Mouse (Mus musculus) adrenal gland, postnatal 4 days (tissue): ENCODE measurements around the gene Aldh1a1. TPM values are rescaled to one million over a fixed set of nuclear protein-coding genes. Genes with fewer than 3 reads are reported as not detected.
"Not testable (repeated sequence)": the region's sequence is repeated elsewhere in the genome, so short reads cannot be mapped to it uniquely, and the experiment has no call there.

Experiments
- DNase-seq, 2 experiments: peaks; one replicate each; pipeline ENCODE4 v3.0.0; 2021 to 2022; ENCODE audit warnings: low spot score in 2 of 2, mixed read lengths in 2 of 2
- long read RNA-seq, 2 experiments: library from polyadenylated mRNA; stranded (forward); transcript quantifications; one replicate each; pipeline ENCODE4 v2.0.0; 2021
- total RNA-seq, 2 experiments: library from RNA; stranded (reverse); gene quantifications; 2 replicates each; pipeline ENCODE4 v1.2.3; 2021

The Aldh1a1 gene
- 10 to 100 TPM; 32.5 to 35.6 TPM for total RNA-seq
- long read RNA-seq, experiment 1, transcript Aldh1a1-201 (13 exons, 2,053 nt) = major isoform, 7 of 10 reads
- long read RNA-seq, experiment 1, partial matches to known transcripts = 1 of 10 reads
- long read RNA-seq, experiment 1, other reads (novel, unspliced or antisense) = 2 of 10 reads
- long read RNA-seq, experiment 2, transcript Aldh1a1-201 (13 exons, 2,053 nt) = major isoform, 18 of 21 reads
- long read RNA-seq, experiment 2, partial matches to known transcripts = 0 of 21 reads
- long read RNA-seq, experiment 2, other reads (novel, unspliced or antisense) = 3 of 21 reads

DNA sequence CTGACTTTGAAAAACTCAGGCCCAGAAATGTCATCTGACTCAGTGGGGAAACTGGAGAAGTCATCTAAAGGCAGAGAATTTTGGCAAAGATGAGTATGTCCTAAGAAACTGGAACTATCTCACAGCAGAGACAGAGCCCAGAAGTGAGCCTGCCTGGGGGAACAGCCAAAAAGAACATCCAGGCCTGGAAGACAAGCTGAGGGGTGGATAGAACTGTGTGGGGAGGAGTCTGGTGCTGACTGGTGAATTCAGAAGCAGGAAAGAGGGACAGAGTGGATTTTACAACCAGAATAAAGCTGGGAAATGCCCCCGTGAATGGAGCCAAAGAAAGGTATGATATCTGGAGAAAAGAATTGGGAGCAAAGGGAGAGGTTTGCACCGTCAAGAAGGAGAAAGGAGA, at the start of gene Aldh1a1:
Gene Aldh1a1 (plus strand): TSS at position 225 of the 400 bp plus-strand sequence.
- DNase-seq = no peak

DNA sequence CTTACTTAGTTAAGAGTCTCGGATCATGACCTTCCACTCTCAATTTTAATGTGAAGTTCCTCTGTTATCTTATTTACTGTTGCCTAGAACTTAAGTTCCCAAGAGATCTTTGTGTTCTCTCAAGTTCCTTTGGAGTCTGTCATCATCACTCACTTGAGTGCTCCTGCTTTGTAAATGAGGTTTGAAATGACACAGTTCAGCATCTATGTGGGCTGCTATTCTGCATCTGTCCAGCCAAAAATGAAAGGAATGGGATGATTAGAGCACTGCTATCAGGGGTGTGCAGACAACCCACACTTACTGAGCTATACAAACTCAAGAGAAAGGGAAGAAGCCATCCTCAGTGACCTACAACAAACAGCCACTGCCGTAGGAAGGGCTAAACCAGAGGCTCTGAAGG, 44.7 kb upstream of the Aldh1a1 start:
- DNase-seq = no peak

DNA sequence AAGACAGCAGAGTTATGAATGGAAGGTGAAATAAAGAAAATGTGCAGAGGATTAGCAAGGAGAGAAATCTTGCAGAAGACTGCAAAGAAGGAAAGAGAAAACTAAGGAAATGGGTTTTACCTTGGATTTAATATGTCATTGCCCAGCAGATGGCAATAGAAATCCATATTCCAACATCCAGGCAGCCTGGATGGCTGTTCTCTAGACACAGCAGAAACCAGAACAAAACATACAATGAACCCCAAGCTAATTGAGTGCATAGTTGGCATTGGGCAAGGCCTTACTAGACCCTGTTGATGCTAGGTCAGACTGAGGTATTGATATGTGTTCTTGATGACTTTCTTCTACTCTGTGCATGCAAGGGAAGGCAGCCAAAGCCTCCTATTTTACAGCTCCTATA, 43.0 kb upstream of the Aldh1a1 start:
- no peak for DNase-seq

DNA sequence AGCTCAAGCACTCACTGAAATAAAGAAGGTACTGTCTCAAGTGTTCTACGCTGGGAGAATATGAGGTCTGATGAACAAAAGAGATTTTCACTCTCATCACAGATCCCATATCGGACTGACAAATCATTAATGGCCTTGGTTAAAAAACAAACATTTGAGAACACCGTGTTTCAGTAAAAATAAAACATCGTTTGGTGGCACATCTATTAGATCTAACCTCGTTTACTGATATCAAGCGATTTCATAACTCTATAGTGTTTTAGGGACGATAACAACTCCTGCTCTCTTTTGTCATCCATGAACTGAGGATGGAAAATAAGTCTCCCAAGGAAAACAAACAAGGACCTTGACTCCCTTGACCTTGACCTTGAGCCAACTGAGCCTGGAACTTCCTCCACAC, 41.5 kb upstream of the Aldh1a1 start:
- DNase-seq = no peak

DNA sequence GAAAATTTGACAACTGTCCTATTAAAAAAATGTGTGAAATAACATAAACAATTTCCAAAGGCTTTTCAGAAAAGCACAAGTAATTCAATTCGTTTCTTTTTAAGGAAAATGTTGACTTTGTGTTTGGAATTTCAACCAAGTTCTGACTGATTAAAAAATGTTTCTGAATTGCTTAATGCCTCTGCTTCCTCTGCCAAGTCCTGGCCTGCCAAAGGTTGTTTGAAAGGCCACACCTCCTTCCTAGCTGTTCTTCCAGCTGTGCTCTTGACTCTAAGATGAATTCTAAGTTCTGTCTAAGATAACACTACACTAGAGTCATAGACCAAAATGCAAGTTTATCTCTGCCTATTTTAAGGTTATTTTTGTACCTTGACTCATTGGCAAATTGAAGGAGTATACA, 8.0 kb upstream of the Aldh1a1 start:
- DNase-seq = no peak

DNA sequence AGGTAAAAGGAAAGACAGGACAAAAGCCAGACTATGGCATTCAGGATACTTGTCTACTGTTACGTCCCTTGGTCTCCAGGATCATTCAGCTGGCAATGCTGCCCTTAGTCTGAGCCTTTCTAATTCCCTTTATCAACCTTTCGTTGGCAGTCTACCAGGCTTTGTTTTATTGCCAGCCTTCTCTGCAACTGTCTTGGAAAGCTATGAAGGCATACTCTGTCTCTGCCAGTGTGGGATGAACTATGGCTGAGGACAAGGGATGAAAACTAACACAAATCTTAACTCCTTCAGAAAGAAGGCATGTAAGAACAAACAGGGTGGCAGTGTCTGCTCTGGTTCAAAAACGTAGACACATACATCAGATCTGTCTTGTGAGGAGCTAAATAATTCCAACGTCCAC, 565 bp upstream of the Aldh1a1 start:
- no peak for DNase-seq

DNA sequence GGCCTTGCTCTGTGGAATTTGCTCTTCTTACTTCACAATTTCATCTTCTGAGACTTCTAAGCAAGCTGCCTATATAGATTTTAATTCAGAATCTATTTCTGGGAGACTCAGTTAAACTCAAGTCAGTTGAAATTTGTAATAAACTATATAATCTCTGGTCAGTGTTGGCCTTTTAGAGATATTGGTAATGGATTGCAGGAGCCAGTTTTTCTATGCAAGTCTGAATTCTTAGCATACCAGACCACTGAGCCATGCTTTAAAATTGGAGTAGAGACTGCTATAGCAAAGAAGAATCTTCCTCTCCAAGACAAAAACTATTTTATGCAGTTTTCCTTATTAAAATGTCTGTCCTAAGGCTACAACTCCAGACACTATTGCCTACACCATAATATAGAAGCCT, 4.0 kb downstream of the Aldh1a1 start:
- DNase-seq = no peak

DNA sequence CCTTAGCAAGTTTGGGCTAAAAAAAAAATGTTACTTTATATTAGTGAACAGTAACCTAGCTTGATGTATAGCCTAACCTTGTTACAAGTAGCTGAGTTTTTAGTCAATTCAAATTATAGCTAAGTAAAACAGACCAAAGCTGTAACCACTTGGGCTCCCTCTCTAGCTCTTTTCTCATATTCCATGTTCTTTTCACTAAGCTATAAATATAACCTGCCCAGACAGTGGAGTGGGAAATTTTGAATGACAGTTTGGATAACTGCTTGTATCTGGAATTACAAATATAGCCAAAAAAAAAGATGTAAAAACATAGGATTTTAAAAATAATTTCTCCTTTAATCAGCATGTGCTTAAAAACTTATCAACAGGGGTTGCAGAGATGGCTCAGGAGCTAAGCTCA, 12.8 kb downstream of the Aldh1a1 start:
- no peak for DNase-seq

DNA sequence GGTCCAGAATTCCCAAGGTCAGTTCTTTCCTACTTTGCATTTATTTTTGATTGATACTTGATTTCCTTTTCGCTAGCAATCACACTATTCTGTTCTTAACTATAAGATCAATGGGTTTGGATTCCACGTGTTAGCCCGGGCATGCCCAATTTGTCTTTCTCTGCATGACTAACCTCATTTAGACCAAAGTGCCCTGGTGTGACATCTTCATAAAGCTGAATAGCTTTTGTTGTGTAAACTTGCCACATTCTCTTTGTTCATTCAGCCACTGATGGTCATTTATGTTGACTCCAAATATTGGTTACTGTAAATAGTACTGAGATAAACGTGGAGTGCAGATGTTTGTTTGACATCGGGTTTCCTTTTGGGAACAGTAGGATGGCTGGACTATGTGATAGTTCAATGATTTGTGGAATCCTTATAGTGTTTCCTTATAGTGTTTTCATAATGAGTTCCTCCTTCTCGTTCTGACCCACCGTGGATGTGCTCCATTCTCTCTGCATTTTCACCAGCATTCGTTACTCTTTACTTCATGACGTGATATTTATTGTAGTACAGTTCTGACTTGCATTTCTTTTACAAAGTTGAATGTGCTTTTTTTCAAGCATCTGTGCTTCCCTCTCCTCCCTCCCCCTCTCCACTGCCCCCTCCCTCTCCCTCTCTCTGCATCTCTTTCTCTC, 14.6 kb downstream of the Aldh1a1 start:
- no peak for DNase-seq

DNA sequence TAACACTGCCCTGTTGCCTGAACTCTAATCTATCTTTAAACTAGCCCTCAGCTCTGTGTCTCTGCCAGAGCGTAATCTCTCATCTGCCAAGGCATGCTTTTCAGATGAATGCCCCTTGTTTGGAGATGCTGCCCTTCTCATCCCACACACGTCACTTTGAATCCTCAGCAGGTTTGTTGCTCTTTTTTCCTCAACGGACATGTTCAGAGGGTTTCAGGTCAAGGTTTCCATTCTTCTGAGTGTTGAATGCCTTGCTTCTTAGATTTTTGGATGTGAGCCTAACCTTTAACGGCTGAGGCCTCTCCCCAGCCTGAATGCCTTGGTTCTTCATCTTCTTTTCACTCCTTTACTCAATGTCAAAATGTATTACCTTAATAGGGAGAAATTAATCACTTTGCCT, 16.1 kb downstream of the Aldh1a1 start:
- no peak for DNase-seq

DNA sequence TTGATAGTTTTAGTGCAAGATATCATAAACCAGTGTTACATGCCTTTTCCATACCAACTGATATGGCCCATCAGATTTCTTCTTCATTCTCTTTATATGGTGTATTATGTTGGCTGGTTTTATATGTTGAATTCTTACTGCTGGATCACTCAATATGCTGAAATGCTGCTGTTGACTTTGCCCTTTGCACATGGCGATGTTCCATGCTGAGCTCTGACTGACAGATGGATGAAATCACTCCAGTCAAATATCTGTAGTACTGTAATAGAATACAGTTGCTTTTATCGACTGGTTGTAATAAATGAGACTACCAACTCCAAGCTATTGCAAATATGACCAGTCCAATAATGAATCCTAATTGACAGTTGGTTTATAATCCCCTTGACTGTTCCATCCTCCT, 19.5 kb downstream of the Aldh1a1 start:
- no peak for DNase-seq

DNA sequence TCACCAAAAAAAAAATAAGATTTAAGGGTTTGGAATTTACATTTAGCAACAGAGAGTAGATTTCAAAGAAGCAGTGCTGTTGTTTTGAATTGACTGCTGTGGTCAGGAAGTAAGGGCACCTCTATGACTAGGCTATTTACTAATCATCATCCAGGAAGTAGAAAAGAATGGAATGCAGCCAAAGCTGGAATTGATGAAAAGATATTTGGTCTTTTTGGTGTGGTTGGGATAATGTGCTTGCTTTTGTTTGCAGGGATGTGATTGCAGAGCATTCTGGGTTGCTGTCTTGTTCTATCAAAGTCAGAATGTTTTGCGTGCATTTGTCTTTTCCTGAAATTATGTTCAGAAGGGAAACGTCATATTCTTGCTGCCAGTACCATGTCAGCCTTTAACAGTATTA, 20.7 kb downstream of the Aldh1a1 start:
- DNase-seq = no peak

DNA sequence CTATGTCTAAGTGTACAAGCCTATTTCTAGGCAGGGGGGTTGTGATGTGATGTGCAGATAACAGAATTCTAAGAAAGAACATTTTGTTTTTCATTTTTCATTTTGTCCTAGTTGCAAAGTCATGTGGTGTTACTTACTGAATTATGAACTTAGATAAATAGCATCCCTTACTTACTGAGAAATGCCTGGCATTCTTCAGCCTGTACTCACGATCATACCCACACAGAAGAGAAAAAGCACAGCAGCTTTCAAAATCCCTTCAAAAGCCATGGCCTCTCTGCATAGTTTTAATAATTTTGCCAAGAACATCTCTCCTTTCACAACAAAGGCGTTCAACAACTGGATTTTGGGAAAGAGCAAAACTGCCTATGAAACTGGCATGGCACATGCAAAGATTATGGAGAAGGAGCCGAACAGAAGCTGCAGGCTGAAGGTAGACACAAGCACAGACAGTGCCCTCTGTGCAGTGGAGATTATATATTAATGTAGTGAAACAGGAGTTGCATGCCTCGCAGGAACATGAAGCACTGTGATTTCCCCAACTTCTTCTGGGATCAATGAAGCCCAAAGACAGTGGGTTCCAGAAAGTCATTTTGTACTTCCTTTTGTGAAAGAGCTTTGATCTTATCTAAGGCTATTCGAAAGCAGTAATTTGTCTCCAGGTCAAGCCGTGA, 21.3 kb downstream of the Aldh1a1 start:
- DNase-seq = no peak

DNA sequence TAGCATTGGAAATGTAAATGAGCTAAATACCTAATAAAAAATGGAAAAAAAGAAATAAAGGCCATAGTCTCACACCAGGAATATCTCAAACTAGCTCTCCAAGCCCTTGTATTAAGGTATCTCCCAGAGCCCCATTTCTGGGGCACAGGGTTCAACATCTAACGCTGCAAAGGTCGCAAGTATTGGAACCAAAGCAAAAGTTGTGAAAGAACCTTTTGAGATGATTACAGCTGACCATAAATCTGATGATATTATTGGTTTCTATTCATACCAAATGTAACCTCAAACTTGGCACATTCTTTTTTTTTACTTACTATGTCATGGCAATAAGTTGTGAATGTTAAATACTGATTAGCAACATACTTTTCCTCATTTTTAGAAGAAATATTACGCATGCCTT, 24.0 kb downstream of the Aldh1a1 start:
- no peak for DNase-seq

DNA sequence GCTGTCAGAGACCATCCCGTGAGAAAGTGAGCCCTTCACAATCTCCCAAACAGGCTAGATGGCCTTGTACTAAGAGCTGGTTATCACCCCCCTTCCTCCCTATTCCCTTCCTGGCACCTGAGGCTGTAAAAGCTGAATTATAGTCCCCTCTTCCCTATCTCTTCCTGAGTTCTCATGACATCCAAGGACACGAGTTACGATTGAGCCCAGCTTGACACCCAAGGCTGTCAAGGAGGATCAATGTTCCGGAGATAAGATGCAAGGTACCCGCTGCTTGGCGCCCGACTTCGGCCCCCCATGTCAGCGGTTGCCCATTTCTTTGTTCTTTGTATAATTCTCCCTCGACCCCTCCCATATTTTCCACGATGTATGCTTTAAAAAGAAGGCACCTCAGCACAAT, 36.6 kb downstream of the Aldh1a1 start:
- not testable (repeated sequence) for DNase-seq

DNA sequence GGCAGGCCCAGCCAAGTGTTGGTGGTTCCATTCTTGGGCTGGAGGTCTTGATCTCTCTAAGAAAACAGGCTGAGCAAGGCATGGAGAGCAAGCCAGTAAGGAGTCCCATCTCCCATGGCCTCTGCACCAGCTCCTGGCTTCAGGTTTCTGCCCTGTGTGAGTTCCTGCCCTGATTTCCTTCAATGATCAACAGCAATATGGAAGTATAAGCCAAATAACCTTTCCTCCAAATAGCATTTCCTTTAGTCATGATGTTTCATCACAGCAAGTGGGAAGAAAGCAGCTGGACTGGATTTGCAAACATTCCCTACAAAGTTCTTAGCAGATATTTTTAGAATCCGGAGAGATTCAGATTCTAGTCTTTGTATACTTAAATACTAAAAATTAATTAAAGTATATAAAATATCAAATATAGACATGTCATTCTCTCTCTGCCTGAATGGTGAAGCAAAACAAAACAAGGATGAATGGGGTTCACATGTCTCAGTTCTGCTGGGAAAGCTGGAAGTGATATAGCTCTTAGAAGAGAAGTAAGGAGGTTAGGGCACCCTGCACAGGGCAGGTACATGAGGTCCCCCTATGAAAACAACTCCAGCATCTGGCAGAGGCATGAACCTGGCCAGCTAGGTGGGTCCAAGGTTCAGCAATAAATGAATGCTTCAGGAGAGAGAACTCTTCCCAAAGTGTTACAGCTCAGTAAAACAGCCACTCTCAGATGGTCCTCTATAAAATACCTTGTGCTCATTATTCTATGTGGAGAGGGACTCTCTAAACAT, 37.6 kb downstream of the Aldh1a1 start:
- DNase-seq = no peak

DNA sequence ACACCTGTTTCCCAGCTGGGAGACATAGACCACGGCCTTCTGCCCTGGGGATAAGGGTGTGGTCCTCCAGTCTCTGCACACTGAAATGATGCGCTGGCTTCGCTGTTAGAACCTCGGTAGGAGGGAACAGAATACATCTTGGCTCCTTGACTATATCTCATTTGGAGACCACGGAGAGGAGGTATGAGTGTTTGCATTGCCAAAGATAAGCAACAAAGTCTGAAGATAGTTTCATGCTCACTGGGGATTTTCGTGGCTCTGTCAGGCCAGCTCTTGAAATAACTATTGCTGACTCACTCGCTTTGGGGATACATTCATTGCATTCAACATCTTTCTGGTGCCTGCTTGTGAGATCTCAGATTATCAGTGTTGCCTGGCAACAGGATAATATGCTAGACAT, 44.0 kb downstream of the Aldh1a1 start:
- no peak for DNase-seq

DNA sequence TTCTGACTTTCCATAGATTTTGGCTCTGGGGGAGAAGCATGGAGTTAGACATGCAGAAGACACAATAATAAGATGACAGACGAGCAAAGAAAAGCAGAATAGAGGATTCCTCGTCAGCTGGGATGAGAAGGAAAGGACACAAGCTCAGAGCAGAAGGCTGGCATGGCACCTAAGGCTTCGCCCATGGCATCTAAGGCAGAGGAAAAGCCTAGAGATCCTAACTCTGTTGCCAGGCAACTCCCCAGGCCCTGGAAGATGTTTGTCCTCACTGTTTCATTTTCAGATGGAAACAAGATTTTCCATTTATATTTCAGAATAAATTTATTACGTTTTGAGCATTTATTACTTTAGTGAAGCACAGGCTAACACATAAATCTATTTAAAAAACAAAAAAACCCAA, 48.5 kb downstream of the Aldh1a1 start:
- DNase-seq = no peak

DNA sequence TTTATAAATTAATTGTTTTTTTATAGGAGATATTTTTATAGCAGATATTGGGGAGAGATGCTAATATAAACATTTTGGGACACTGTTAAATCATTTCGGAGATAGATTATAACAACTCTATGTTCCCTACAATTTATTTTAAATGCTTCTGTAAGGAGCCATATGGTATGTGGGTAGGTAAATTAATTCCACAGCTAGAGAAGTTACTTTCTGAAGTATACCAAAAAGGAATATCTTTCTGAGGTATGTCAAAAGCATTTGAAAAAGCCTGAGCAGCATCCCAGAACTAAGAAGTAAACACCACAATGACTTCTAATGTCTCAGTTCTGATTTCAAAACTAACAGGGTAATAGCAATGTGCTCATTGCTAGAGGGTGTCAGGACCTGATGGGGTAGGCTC, 49.4 kb downstream of the Aldh1a1 start:
- no peak for DNase-seq

DNA sequence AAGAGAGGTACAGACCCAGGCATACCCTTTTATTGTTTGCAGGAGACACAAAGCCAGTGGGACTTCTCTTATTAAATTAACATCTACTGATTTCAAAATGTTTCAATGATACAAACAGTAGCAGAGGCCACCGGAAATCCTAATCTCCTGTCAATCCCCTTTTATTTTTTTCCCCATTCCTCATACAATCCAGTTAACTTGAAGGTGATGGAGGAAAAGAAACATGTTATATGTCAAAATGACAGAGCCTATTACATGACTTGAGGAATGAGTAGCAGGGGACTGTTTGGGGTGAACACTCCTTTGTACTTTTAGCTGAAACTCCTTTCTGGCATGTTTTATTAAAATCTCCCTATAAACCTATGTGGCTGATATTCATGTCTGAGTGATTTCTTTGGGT, 51.3 kb downstream of the Aldh1a1 start:
- no peak for DNase-seq

DNA sequence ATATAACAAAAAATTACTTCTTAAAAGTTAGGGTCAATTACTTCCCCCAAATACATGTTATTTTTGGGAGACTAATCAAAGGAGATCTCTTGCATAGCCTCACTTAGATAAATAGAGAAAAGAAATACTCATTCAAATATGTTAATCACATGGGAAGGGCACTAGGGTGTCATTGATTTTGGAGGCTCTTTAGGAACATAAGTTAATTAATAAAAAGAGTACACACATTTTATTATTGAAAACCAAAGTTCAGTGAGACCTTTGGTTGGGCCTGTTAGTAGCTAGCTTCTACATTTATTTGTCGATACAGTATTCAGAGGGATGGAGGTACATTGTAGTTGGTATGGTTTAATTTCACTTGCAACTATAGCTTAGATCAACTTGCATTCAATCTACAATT, 52.4 kb downstream of the Aldh1a1 start:
- no peak for DNase-seq

DNA sequence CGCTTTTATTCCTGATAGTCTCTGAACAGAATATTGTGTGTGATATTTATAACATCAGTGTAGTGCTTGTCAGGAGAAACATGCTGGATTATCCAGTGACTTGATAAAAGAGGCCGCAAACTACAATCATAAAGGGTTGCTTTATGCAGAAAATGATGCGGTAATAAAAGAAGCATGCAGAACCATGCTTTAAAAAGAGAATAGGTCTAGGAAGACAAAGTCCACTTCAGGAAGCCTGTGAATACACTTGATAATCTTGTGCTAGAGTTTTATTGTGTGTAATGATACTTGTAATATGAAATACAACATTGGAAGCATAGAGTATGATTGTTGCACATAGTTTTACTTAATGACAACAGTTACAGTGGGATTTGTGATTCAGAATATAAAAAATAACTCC, 54.5 kb downstream of the Aldh1a1 start:
- no peak for DNase-seq
